Mouse (Mus musculus) c-Kit-positive CD71-negative TER-119-negative erythroid progenitor cells, embryonic 14.5 days (primary cell): ENCODE results near the gene F8a.
"Not testable (repeated sequence)": the region's sequence is repeated elsewhere in the genome, so short reads cannot be mapped to it uniquely, and the experiment has no call there.

ENCODE experiments used
- DNase-seq: peaks from one replicate; pipeline ENCODE4 v3.0.0-alpha.2; 2013; ENCODE audit warnings: low read depth

F8a gene

GRCm38 (mm10) chrX:73227914-73228605 lies at the start of gene F8a:
F8a (plus strand) TSS chrX:73228291.
- peak; percentile 53 for DNase-seq

DNA sequence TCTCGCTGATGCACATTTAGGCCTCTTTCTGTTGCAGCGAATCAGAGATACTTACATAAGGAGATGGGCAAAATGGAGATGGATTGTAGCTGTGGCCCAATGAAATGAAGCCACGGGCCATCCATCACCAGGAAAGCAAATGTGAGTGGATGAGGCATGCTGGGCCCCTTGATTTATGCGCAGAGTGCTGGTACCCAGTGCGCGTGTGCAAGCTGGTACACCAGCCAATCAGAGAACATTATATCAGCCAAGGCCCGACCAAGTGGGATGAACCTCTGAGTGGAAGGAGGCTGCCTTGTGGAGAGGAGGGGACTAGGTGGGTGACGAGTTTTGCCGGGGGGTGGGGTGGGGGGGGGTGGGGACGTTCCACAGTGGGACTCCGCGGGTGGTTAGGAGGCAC lies 36.2 kb upstream of the F8a start, which contains the start of gene Xlr3b:
Gene Xlr3b, plus strand, starts transcription at position 274 of the 400 bp plus-strand sequence.
- DNase-seq: not testable (repeated sequence)

DNA sequence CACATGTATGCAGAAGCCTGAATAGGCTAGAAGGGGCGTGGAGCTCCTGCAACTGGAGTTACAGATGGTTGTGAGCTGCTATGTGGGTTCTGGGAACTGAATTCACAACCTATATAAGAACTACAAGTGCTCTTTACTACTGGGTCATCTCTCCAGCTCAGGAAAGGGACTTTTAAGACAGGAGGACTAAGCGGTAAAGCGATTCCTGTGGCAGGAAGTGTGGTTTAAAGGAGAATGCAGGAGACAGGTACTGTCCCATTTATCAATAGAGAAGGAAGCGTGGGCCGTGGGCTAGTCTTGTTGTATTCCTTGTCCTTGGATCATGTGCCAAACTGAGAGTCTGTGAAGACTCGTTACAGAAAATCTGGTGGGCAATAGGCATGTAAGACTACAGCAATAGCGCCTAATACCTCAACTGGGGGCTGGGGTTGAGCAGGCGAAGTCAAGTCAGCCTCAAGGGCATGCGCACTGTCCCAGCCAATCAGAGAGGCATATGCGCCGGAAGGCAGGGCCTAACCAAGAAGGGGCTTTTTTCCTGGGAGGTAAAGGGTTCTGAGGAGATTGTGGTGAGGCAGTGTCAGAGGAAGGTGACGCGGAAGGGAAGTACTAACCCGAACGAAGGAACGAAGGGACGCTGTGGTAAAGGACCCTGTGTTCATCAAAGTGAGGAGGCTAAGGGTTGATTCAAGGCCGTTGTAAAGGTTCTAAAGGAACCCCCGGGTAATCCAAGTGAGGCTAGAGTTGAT lies 14.1 kb upstream of the F8a start, which contains the start of gene Xlr4b:
Gene Xlr4b, plus strand, starts transcription at position 515 of the 746 bp plus-strand sequence.
- DNase-seq: not testable (repeated sequence)

DNA sequence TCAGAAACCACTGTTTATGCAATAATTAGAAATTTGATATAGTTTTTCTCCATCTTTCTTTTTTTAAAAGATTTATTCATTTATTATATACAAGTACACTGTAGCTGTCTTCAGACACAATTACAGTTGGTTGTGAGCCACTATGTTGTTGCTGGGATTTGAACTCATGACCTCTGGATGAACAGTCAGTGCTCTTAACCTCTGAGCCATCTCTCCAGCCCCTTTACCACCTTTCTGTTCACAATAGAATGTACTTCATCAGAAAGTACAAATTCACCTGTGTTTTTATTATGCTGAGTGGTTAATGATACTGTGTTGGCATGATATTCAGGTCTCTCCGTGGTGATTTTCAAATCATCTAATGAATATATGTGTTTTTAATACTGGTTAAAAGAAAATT lies 2.7 kb upstream of the F8a start:
- DNase-seq: no peak

- no peak for DNase-seq
Observed at GRCm38 (mm10) chrX:73228606-73229214, 619 bp downstream of the F8a start.

GRCm38 (mm10) chrX:73229288-73229687 lies 1.2 kb downstream of the F8a start:
- no peak for DNase-seq

DNA sequence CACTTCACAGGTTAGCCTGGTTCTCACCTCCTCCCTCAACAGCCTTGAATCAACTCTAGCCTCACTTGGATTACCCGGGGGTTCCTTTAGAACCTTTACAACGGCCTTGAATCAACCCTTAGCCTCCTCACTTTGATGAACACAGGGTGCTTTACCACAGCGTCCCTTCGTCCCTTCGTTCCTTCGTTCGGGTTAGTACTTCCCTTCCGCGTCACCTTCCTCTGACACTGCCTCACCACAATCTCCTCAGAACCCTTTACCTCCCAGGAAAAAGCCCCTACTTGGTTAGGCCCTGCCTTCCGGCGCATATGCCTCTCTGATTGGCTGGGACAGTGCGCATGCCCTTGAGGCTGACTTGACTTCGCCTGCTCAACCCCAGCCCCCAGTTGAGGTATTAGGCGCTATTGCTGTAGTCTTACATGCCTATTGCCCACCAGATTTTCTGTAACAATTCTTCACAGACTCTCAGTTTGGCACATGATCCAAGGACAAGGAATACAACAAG lies 14.8 kb downstream of the F8a start, which contains the start of gene Xlr4c:
Gene Xlr4c, minus strand, starts transcription at position 310 of the 505 bp plus-strand sequence.
- not testable (repeated sequence) for DNase-seq

DNA sequence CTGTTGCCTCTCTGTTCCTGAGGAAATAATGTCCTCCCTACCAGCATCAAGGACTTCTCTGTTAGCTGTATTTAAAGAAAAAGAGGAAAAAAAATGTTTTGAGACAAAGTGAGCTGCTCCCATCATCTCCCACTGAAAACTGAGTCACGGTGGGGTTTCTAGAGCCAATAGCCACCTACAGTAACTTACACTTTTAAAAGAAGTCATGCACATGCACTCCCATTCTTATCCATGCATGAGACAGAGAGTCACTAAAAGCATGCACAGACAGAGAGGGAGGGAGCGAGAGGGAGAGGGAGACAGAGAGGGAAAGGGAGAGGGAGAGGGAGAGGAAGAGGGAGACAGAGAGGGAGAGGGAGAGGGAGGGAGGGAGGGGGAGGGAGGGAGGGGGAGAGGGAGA lies 34.3 kb downstream of the F8a start:
- not testable (repeated sequence) for DNase-seq

- DNase-seq: not testable (repeated sequence)
Observed at GRCm38 (mm10) chrX:73265270-73265669, 37.2 kb downstream of the F8a start, which contains the start of gene Xlr3c. Xlr3c (minus strand) TSS chrX:73265390.
